Mouse (Mus musculus): Measurements from ENCODE around the gene Casz1. TPM values are rescaled to one million over a fixed set of nuclear protein-coding genes. Genes with fewer than 3 reads are reported as not detected.

Casz1 gene
- total RNA-seq, 1 experiment = 4.0 TPM

GRCm38 (mm10) chr4:148969610-148970009, 165.4 kb downstream of the Casz1 start:
- Histone ChIP-seq H3K27ac (ENCODE audit: insufficient read depth, low read depth, low read length, poor library complexity, severe bottlenecking) (no peak overlapping the region), H3K4me1 (ENCODE audit: control insufficient read depth in 2 of 2, insufficient read depth in 2 of 2, low read length in 2 of 2, poor library complexity in 1 of 2) (no peaks in the 10 kb centered on the region), H3K36me3 (ENCODE audit: control insufficient read depth, insufficient read depth, low read length, poor library complexity, severe bottlenecking) (peaks cover 11% of the 10 kb centered on the region; the same call in 1 of the 2 replicates), H3K9ac (ENCODE audit: insufficient read depth, low read depth, low read length, poor library complexity, severe bottlenecking) (no peak overlapping the region), H3K4me3 (ENCODE audit: insufficient read depth in 1 of 2, low read depth in 1 of 2, low read length in 2 of 2, poor library complexity in 1 of 2, severe bottlenecking in 1 of 2) (no peak overlapping the region), H3K9me3 (ENCODE audit: control insufficient read depth, insufficient read depth, low read depth, low read length) (no peaks in the 10 kb centered on the region)
- DNase-seq (ENCODE audit: low read depth, low spot score) = no peak
- in situ Hi-C loops (cut with MboI; ENCODE audit: low sequenced_read_pairs in 2 of 2, unreplicated experiment in 2 of 2) = no loop called here
- no peak for TF ChIP-seq ZNF384 (IDR thresholded peaks at IDR 0.05; ENCODE audit: low read depth, low read length)
- TF ChIP-seq CHD2 (IDR thresholded peaks at IDR 0.05; ENCODE audit: low read depth, low read length) = no peak
- no peak for TF ChIP-seq ZC3H11A (IDR thresholded peaks at IDR 0.05; ENCODE audit: borderline replicate concordance, low read depth, low read length)
- no peak for TF ChIP-seq MAFK (IDR thresholded peaks at IDR 0.05; ENCODE audit: insufficient read depth, low read depth, low read length)
- TF ChIP-seq HCFC1 (IDR thresholded peaks at IDR 0.05; ENCODE audit: borderline replicate concordance, insufficient read depth, low read length) = no peak

- H3K4me3 ChIP-seq (ENCODE audit: insufficient read depth in 1 of 2, low read depth in 1 of 2, low read length in 2 of 2, poor library complexity in 1 of 2, severe bottlenecking in 1 of 2) = no peak overlapping the region
- no peak for TF ChIP-seq CHD2 (IDR thresholded peaks at IDR 0.05; ENCODE audit: low read depth, low read length)
- no peak for TF ChIP-seq ZC3H11A (IDR thresholded peaks at IDR 0.05; ENCODE audit: borderline replicate concordance, low read depth, low read length)
- no peak for TF ChIP-seq MAFK (IDR thresholded peaks at IDR 0.05; ENCODE audit: insufficient read depth, low read depth, low read length)
- TF ChIP-seq ZNF384 (IDR thresholded peaks at IDR 0.05; ENCODE audit: low read depth, low read length) = no peak
- TF ChIP-seq HCFC1 (IDR thresholded peaks at IDR 0.05; ENCODE audit: borderline replicate concordance, insufficient read depth, low read length) = no peak
- no peak for DNase-seq (ENCODE audit: low read depth, low spot score)
- no peak overlapping the region for H3K27ac ChIP-seq (ENCODE audit: insufficient read depth, low read depth, low read length, poor library complexity, severe bottlenecking)
- no peak overlapping the region for H3K9ac ChIP-seq (ENCODE audit: insufficient read depth, low read depth, low read length, poor library complexity, severe bottlenecking)
- peaks cover 13% of the 10 kb centered on the region; the same call in 1 of the 2 replicates for H3K36me3 ChIP-seq (ENCODE audit: control insufficient read depth, insufficient read depth, low read length, poor library complexity, severe bottlenecking)
- no peaks in the 10 kb centered on the region for H3K4me1 ChIP-seq (ENCODE audit: control insufficient read depth in 2 of 2, insufficient read depth in 2 of 2, low read length in 2 of 2, poor library complexity in 1 of 2)
- in situ Hi-C loops (cut with MboI; ENCODE audit: low sequenced_read_pairs in 2 of 2, unreplicated experiment in 2 of 2) = no loop called here
- H3K9me3 ChIP-seq (ENCODE audit: control insufficient read depth, insufficient read depth, low read depth, low read length) = no peaks in the 10 kb centered on the region
Observed at GRCm38 (mm10) chr4:148970742-148971141, 166.5 kb downstream of the Casz1 start.

- no peak for DNase-seq (ENCODE audit: low read depth, low spot score)
- TF ChIP-seq CHD2 (IDR thresholded peaks at IDR 0.05; ENCODE audit: low read depth, low read length) = no peak
- no peak for TF ChIP-seq ZC3H11A (IDR thresholded peaks at IDR 0.05; ENCODE audit: borderline replicate concordance, low read depth, low read length)
- TF ChIP-seq ZNF384 (IDR thresholded peaks at IDR 0.05; ENCODE audit: low read depth, low read length) = no peak
- TF ChIP-seq MAFK (IDR thresholded peaks at IDR 0.05; ENCODE audit: insufficient read depth, low read depth, low read length) = no peak
- no peak for TF ChIP-seq HCFC1 (IDR thresholded peaks at IDR 0.05; ENCODE audit: borderline replicate concordance, insufficient read depth, low read length)
- Histone ChIP-seq H3K27ac (ENCODE audit: insufficient read depth, low read depth, low read length, poor library complexity, severe bottlenecking) (no peak overlapping the region), H3K36me3 (ENCODE audit: control insufficient read depth, insufficient read depth, low read length, poor library complexity, severe bottlenecking) (peaks cover 9% of the 10 kb centered on the region; the same call in 1 of the 2 replicates), H3K4me3 (ENCODE audit: insufficient read depth in 1 of 2, low read depth in 1 of 2, low read length in 2 of 2, poor library complexity in 1 of 2, severe bottlenecking in 1 of 2) (no peak overlapping the region), H3K9ac (ENCODE audit: insufficient read depth, low read depth, low read length, poor library complexity, severe bottlenecking) (no peak overlapping the region), H3K4me1 (ENCODE audit: control insufficient read depth in 2 of 2, insufficient read depth in 2 of 2, low read length in 2 of 2, poor library complexity in 1 of 2) (no peaks in the 10 kb centered on the region), H3K9me3 (ENCODE audit: control insufficient read depth, insufficient read depth, low read depth, low read length) (no peaks in the 10 kb centered on the region)
- in situ Hi-C loops (cut with MboI; ENCODE audit: low sequenced_read_pairs in 2 of 2, unreplicated experiment in 2 of 2) = no loop called here
Observed at GRCm38 (mm10) chr4:148971613-148972242, 167.5 kb downstream of the Casz1 start.

- H3K4me1 ChIP-seq (ENCODE audit: control insufficient read depth in 2 of 2, insufficient read depth in 2 of 2, low read length in 2 of 2, poor library complexity in 1 of 2) = no peaks in the 10 kb centered on the region
- no peak for DNase-seq (ENCODE audit: low read depth, low spot score)
- H3K9me3 ChIP-seq (ENCODE audit: control insufficient read depth, insufficient read depth, low read depth, low read length) = no peaks in the 10 kb centered on the region
- H3K27ac ChIP-seq (ENCODE audit: insufficient read depth, low read depth, low read length, poor library complexity, severe bottlenecking) = no peak overlapping the region
- no peak overlapping the region for H3K4me3 ChIP-seq (ENCODE audit: insufficient read depth in 1 of 2, low read depth in 1 of 2, low read length in 2 of 2, poor library complexity in 1 of 2, severe bottlenecking in 1 of 2)
- H3K9ac ChIP-seq (ENCODE audit: insufficient read depth, low read depth, low read length, poor library complexity, severe bottlenecking) = no peak overlapping the region
- TF ChIP-seq ZNF384 (IDR thresholded peaks at IDR 0.05; ENCODE audit: low read depth, low read length) (no peak), MAFK (IDR thresholded peaks at IDR 0.05; ENCODE audit: insufficient read depth, low read depth, low read length) (no peak), CHD2 (IDR thresholded peaks at IDR 0.05; ENCODE audit: low read depth, low read length) (no peak), ZC3H11A (IDR thresholded peaks at IDR 0.05; ENCODE audit: borderline replicate concordance, low read depth, low read length) (no peak), HCFC1 (IDR thresholded peaks at IDR 0.05; ENCODE audit: borderline replicate concordance, insufficient read depth, low read length) (no peak)
- peaks cover 9% of the 10 kb centered on the region; the same call in 1 of the 2 replicates for H3K36me3 ChIP-seq (ENCODE audit: control insufficient read depth, insufficient read depth, low read length, poor library complexity, severe bottlenecking)
- in situ Hi-C loops (cut with MboI; ENCODE audit: low sequenced_read_pairs in 2 of 2, unreplicated experiment in 2 of 2) = no loop called here
Observed at GRCm38 (mm10) chr4:148972707-148973106, 168.5 kb downstream of the Casz1 start.

Measured in ES-E14 (cell line).